Mouse (Mus musculus) megakaryocyte-erythroid progenitor cell, adult 5-6 weeks (primary cell): ENCODE data around the gene Ankrd63. TPM values are rescaled to one million over a fixed set of nuclear protein-coding genes. Genes with fewer than 3 reads are reported as not detected.

Experiments used
- ATAC-seq: replicated peaks from 2 replicates; pipeline ENCODE4 v1.8.0; 2016; ENCODE audit warnings: mild to moderate bottlenecking, inconsistent platforms; ENCODE audit not compliant: severe bottlenecking, poor library complexity, low FRiP score, low TSS enrichment
- total RNA-seq, 2 experiments: library from RNA; stranded (forward) in 1 of 2; stranded (reverse) in 1 of 2; fragments of 200-1000, 215-1000 nt in 1 of 2; fragments of >200 nt in 1 of 2; fragmentation: Nextera tagmentation in 1 of 2; gene quantifications; 2 replicates each; pipeline ENCODE4 v1.2.3; 2014 to 2017

The Ankrd63 gene
- total RNA-seq, 2 experiments from 2014 or later = 0.19 TPM; not detected in 1

GRCm38 (mm10) chr2:118696451-118697308 lies 7.1 kb downstream of the Ankrd63 start:
- ATAC-seq = no peak

GRCm38 (mm10) chr2:118695677-118696232 lies 8.0 kb downstream of the Ankrd63 start:
- ATAC-seq = peak; percentile 61

GRCm38 (mm10) chr2:118693370-118693966 lies 10.3 kb downstream of the Ankrd63 start:
- no peak for ATAC-seq

GRCm38 (mm10) chr2:118689875-118690274 lies 13.9 kb downstream of the Ankrd63 start:
- ATAC-seq = peak; percentile 38; the same call in 1 of the 2 replicates

- no peak for ATAC-seq
These were observed 16.0 kb downstream of the Ankrd63 start for GRCm38 (mm10) chr2:118687791-118688190.

GRCm38 (mm10) chr2:118686693-118687092 lies 17.1 kb downstream of the Ankrd63 start:
- ATAC-seq = no peak

- ATAC-seq = no peak
These were observed 18.7 kb downstream of the Ankrd63 start for GRCm38 (mm10) chr2:118685088-118685487.

- no peak for ATAC-seq
These were observed 21.1 kb downstream of the Ankrd63 start for GRCm38 (mm10) chr2:118682544-118683260.

GRCm38 (mm10) chr2:118680926-118681325 lies 22.8 kb downstream of the Ankrd63 start:
- no peak for ATAC-seq

GRCm38 (mm10) chr2:118679577-118679976 lies 24.2 kb downstream of the Ankrd63 start:
- ATAC-seq = no peak

- ATAC-seq = peak; percentile 59
These were observed 25.9 kb downstream of the Ankrd63 start for GRCm38 (mm10) chr2:118677817-118678216.

GRCm38 (mm10) chr2:118676839-118677741 lies 26.7 kb downstream of the Ankrd63 start:
- peak; percentile 39; the same call in 1 of the 2 replicates for ATAC-seq

GRCm38 (mm10) chr2:118674500-118674899 lies 29.3 kb downstream of the Ankrd63 start:
- no peak for ATAC-seq

- ATAC-seq = no peak
These were observed 29.9 kb downstream of the Ankrd63 start for GRCm38 (mm10) chr2:118673686-118674465.

- no peak for ATAC-seq
These were observed 32.0 kb downstream of the Ankrd63 start for GRCm38 (mm10) chr2:118671728-118672127.

- no peak for ATAC-seq
These were observed 34.0 kb downstream of the Ankrd63 start for GRCm38 (mm10) chr2:118669785-118670184.

GRCm38 (mm10) chr2:118669245-118669644 lies 34.5 kb downstream of the Ankrd63 start:
- ATAC-seq = no peak

- ATAC-seq = no peak
These were observed 36.6 kb downstream of the Ankrd63 start for GRCm38 (mm10) chr2:118667181-118667580.
